In genomic region chr1:86349201-86349600, GRCm38 (mm10) we compare ENCODE assay signal across 11 mouse cellular contexts. TPM values are rescaled to one million over a fixed set of nuclear protein-coding genes. Genes with fewer than 3 reads are reported as not detected.
"Had no signal": no experiment of that assay in that cellular context is flagged by ENCODE, and none has a peak within 500 bp of the region (broad histone marks: within the 10 kb centered on the region; RNA-seq: fewer than 3 reads in every experiment).

No protein-coding gene starts in this region.

- H3K9me3 ChIP-seq: intestine, embryonic 15.5 days; limb, embryonic 15.5 days; liver, embryonic 12.5 days; neural tube, embryonic 13.5 days had no signal

- H3K4me2 ChIP-seq: intestine, embryonic 15.5 days; limb, embryonic 15.5 days; liver, embryonic 12.5 days; neural tube, embryonic 13.5 days had no signal

- H3K4me1 ChIP-seq: intestine, embryonic 15.5 days; limb, embryonic 15.5 days; liver, embryonic 12.5 days; neural tube, embryonic 13.5 days had no signal

- H3K27me3 ChIP-seq: intestine, embryonic 15.5 days; limb, embryonic 15.5 days; liver, embryonic 12.5 days; neural tube, embryonic 13.5 days had no signal

- ATAC-seq: intestine, embryonic 15.5 days had no signal

- DNase-seq: kidney, adult 18-20 months; kidney, postnatal 25 days; lung, adult 18-20 months; midbrain, embryonic 14.5 days; right cerebral cortex, postnatal 14 days; thymus, postnatal 36 days had no signal

- H3K27ac ChIP-seq: intestine, embryonic 15.5 days; limb, embryonic 15.5 days; liver, embryonic 12.5 days; neural tube, embryonic 13.5 days had no signal

- H3K4me3 ChIP-seq: intestine, embryonic 15.5 days; limb, embryonic 15.5 days; liver, embryonic 12.5 days; myocyte; neural tube, embryonic 13.5 days had no signal

- H3K9ac ChIP-seq: intestine, embryonic 15.5 days; limb, embryonic 15.5 days; liver, embryonic 12.5 days; neural tube, embryonic 13.5 days had no signal

RNA-seq across cellular contexts. Expression of gene B3gnt7, which starts 46.6 kb away (rescaled TPM):
- polyA plus RNA-seq: myocyte had no signal
